Mouse (Mus musculus) embryonic fibroblast, embryonic 13.5 days (primary cell): ENCODE measurements around the gene Ank.

Experiments used
- CTCF ChIP-seq: IDR thresholded peaks from 2 replicates; pipeline ENCODE4 v1.5.1; 2011; ENCODE audit warnings: mild to moderate bottlenecking, control low read depth, low read length, moderate library complexity, borderline replicate concordance; ENCODE audit not compliant: insufficient read depth
- POLR2A ChIP-seq: IDR thresholded peaks from 2 replicates; pipeline ENCODE4 v1.6.1; 2011; ENCODE audit warnings: low read depth, mild to moderate bottlenecking, control low read depth, low read length, moderate library complexity

GRCm38 (mm10) chr15:27585466-27586092, 119.1 kb downstream of the Ank start:
- TF ChIP-seq CTCF (no peak), POLR2A (no peak)
